ENCODE assay signal across 29 mouse cellular contexts in the genomic region with DNA sequence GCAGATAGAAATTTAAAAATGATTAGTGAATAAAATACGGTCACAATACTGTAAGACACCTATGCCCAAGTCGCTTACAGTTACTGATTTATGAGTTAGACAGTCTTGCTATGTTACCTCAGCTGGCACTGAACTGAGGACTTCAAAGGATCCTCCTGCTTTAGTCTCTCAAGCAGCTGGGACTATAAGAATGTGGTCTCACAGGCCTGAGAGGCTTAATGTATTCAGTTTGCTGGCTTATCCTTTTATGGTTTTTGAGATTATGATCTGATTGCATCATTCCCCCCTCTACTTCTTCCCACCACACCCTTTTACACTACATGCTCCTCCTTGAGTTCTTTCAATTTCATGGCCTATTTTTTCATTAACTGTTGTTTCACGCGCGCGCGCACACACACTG.
"Had no signal": no experiment of that assay in that cellular context is flagged by ENCODE, and none has a peak within 500 bp of the region (broad histone marks: within the 10 kb centered on the region; RNA-seq: fewer than 3 reads in every experiment).

No protein-coding gene starts in this region.

- H3K9ac ChIP-seq: embryonic facial prominence, embryonic 12.5 days; embryonic facial prominence, embryonic 13.5 days; embryonic facial prominence, embryonic 15.5 days; forebrain, embryonic 12.5 days; forebrain, embryonic 13.5 days; forebrain, embryonic 15.5 days; forebrain, postnatal 0 days had no signal

- H3K36me3 ChIP-seq: embryonic facial prominence, embryonic 12.5 days; embryonic facial prominence, embryonic 13.5 days; embryonic facial prominence, embryonic 15.5 days; forebrain, embryonic 10.5 days; forebrain, embryonic 12.5 days; forebrain, embryonic 15.5 days had no signal

- ATAC-seq: forebrain, embryonic 13.5 days; forebrain, embryonic 14.5 days; forebrain, embryonic 15.5 days; forebrain, embryonic 16.5 days had no signal

- H3K4me1 ChIP-seq: embryonic facial prominence, embryonic 12.5 days; embryonic facial prominence, embryonic 13.5 days; embryonic facial prominence, embryonic 15.5 days; forebrain, embryonic 10.5 days; forebrain, embryonic 12.5 days; forebrain, embryonic 13.5 days; forebrain, embryonic 15.5 days had no signal

- DNase-seq: cerebellum, adult 18-20 months; cerebellum, adult 2 months; cerebellum, adult 8-10 months; cerebellum, adult 9-10 months; cerebellum, adult 9-11 months; cerebellum, postnatal 10 days; cerebellum, postnatal 14 days; cerebellum, postnatal 25 days; cerebellum, postnatal 36 days; embryo, embryonic 11 days; forebrain, postnatal 0 days; gastrocnemius, adult 2 months; gastrocnemius, postnatal 10 days; gastrocnemius, postnatal 14 days; gastrocnemius, postnatal 25 days; gastrocnemius, postnatal 36 days; heart, adult 11 months; heart, adult 18-20 months; heart, adult 2 months had no signal

- H3K27me3 ChIP-seq: embryonic facial prominence, embryonic 12.5 days; embryonic facial prominence, embryonic 13.5 days; embryonic facial prominence, embryonic 15.5 days; forebrain, embryonic 12.5 days; forebrain, embryonic 13.5 days; forebrain, embryonic 15.5 days had no signal

- H3K4me2 ChIP-seq: embryonic facial prominence, embryonic 12.5 days; embryonic facial prominence, embryonic 13.5 days; embryonic facial prominence, embryonic 15.5 days; forebrain, embryonic 12.5 days; forebrain, embryonic 13.5 days; forebrain, embryonic 15.5 days had no signal

- H3K27ac ChIP-seq: embryonic facial prominence, embryonic 12.5 days; embryonic facial prominence, embryonic 13.5 days; embryonic facial prominence, embryonic 15.5 days; forebrain, embryonic 10.5 days; forebrain, embryonic 12.5 days; forebrain, embryonic 13.5 days; forebrain, embryonic 15.5 days; gastrocnemius, adult 2 months; heart, adult 2 months had no signal

- H3K4me3 ChIP-seq: embryonic facial prominence, embryonic 12.5 days; embryonic facial prominence, embryonic 13.5 days; embryonic facial prominence, embryonic 15.5 days; erythroblast, embryonic 14.5 days; forebrain, embryonic 10.5 days; forebrain, embryonic 12.5 days; forebrain, embryonic 13.5 days; forebrain, embryonic 15.5 days; gastrocnemius, adult 2 months; heart, adult 2 months had no signal

- H3K9me3 ChIP-seq: embryonic facial prominence, embryonic 12.5 days; embryonic facial prominence, embryonic 13.5 days; embryonic facial prominence, embryonic 15.5 days; forebrain, embryonic 10.5 days; forebrain, embryonic 12.5 days; forebrain, embryonic 13.5 days; forebrain, embryonic 15.5 days had no signal
